Mouse (Mus musculus): ENCODE measurements around the gene Tbc1d13. TPM values are rescaled to one million over a fixed set of nuclear protein-coding genes. Genes with fewer than 3 reads are reported as not detected.
A peak's percentile ranks its signal among the peaks of the same experiment; 100 is the strongest.

Gene Tbc1d13
- polyA plus RNA-seq, 1 experiment from 2014 or later: 23.6 TPM

- WGBS: 86% methylated on average over 2 of the region's 2 CpGs
- no peak overlapping the region for H3K4me2 ChIP-seq (ENCODE audit: low read depth, low read length)
- no peak overlapping the region for H3K9ac ChIP-seq (replicated peaks; ENCODE audit: low read depth, low read length)
- H3K9me3 ChIP-seq (ENCODE audit: control insufficient read depth, low read length): no peaks in the 10 kb centered on the region
- no peaks in the 10 kb centered on the region for H3K27me3 ChIP-seq (ENCODE audit: control insufficient read depth, insufficient read depth, low read length)
- no peak for ATAC-seq (ENCODE audit: low read depth)
- H3K4me3 ChIP-seq (ENCODE audit: low read depth, low read length): no peak overlapping the region
- H3K4me1 ChIP-seq (ENCODE audit: control insufficient read depth, insufficient read depth, low read length): peaks cover 6% of the 10 kb centered on the region; the same call in 1 of the 2 replicates
- peaks cover 26% of the 10 kb centered on the region for H3K36me3 ChIP-seq (ENCODE audit: control insufficient read depth, insufficient read depth, low read length)
- H3K27ac ChIP-seq (ENCODE audit: low read depth, low read length): no peak overlapping the region
Measured at GRCm38 (mm10) chr2:30095882-30096527, 37.5 kb upstream of the Tbc1d13 start.

- H3K27ac ChIP-seq (ENCODE audit: low read depth, low read length): no peak overlapping the region
- H3K9ac ChIP-seq (replicated peaks; ENCODE audit: low read depth, low read length): no peak overlapping the region
- H3K36me3 ChIP-seq (ENCODE audit: control insufficient read depth, insufficient read depth, low read length): peaks cover 59% of the 10 kb centered on the region
- WGBS: 72% methylated on average over 4 of the region's 4 CpGs
- ATAC-seq (ENCODE audit: low read depth): no peak
- no peaks in the 10 kb centered on the region for H3K4me1 ChIP-seq (ENCODE audit: control insufficient read depth, insufficient read depth, low read length)
- no peaks in the 10 kb centered on the region for H3K27me3 ChIP-seq (ENCODE audit: control insufficient read depth, insufficient read depth, low read length)
- no peaks in the 10 kb centered on the region for H3K9me3 ChIP-seq (ENCODE audit: control insufficient read depth, low read length)
- H3K4me2 ChIP-seq (ENCODE audit: low read depth, low read length): no peak overlapping the region
- no peak overlapping the region for H3K4me3 ChIP-seq (ENCODE audit: low read depth, low read length)
Measured at GRCm38 (mm10) chr2:30100214-30100613, 33.3 kb upstream of the Tbc1d13 start.

GRCm38 (mm10) chr2:30106364-30106763 lies 27.2 kb upstream of the Tbc1d13 start:
- Histone ChIP-seq H3K9me3 (ENCODE audit: control insufficient read depth, low read length) (no peaks in the 10 kb centered on the region), H3K36me3 (ENCODE audit: control insufficient read depth, insufficient read depth, low read length) (peaks cover 73% of the 10 kb centered on the region), H3K27me3 (ENCODE audit: control insufficient read depth, insufficient read depth, low read length) (no peaks in the 10 kb centered on the region), H3K9ac (replicated peaks; ENCODE audit: low read depth, low read length) (no peak overlapping the region), H3K4me1 (ENCODE audit: control insufficient read depth, insufficient read depth, low read length) (no peaks in the 10 kb centered on the region), H3K4me2 (ENCODE audit: low read depth, low read length) (no peak overlapping the region), H3K27ac (ENCODE audit: low read depth, low read length) (no peak overlapping the region), H3K4me3 (ENCODE audit: low read depth, low read length) (no peak overlapping the region)
- no peak for ATAC-seq (ENCODE audit: low read depth)

- WGBS: 95% methylated on average over 5 of the region's 5 CpGs
- H3K4me2 ChIP-seq (ENCODE audit: low read depth, low read length): no peak overlapping the region
- peaks cover 66% of the 10 kb centered on the region for H3K36me3 ChIP-seq (ENCODE audit: control insufficient read depth, insufficient read depth, low read length)
- no peaks in the 10 kb centered on the region for H3K4me1 ChIP-seq (ENCODE audit: control insufficient read depth, insufficient read depth, low read length)
- ATAC-seq (ENCODE audit: low read depth): no peak
- no peak overlapping the region for H3K27ac ChIP-seq (ENCODE audit: low read depth, low read length)
- H3K27me3 ChIP-seq (ENCODE audit: control insufficient read depth, insufficient read depth, low read length): no peaks in the 10 kb centered on the region
- H3K9me3 ChIP-seq (ENCODE audit: control insufficient read depth, low read length): no peaks in the 10 kb centered on the region
- no peak overlapping the region for H3K9ac ChIP-seq (replicated peaks; ENCODE audit: low read depth, low read length)
- H3K4me3 ChIP-seq (ENCODE audit: low read depth, low read length): no peak overlapping the region
Measured at GRCm38 (mm10) chr2:30107646-30108045, 25.9 kb upstream of the Tbc1d13 start.

GRCm38 (mm10) chr2:30108260-30108659 lies 25.3 kb upstream of the Tbc1d13 start:
- H3K9me3 ChIP-seq (ENCODE audit: control insufficient read depth, low read length): no peaks in the 10 kb centered on the region
- 96% methylated on average over 4 of the region's 4 CpGs for WGBS

GRCm38 (mm10) chr2:30111500-30111899 lies 22.0 kb upstream of the Tbc1d13 start:
- WGBS: 93% methylated on average over 2 of the region's 2 CpGs
- Histone ChIP-seq H3K9ac (replicated peaks; ENCODE audit: low read depth, low read length) (no peak overlapping the region), H3K9me3 (ENCODE audit: control insufficient read depth, low read length) (no peaks in the 10 kb centered on the region), H3K4me1 (ENCODE audit: control insufficient read depth, insufficient read depth, low read length) (no peaks in the 10 kb centered on the region), H3K36me3 (ENCODE audit: control insufficient read depth, insufficient read depth, low read length) (peaks cover 50% of the 10 kb centered on the region), H3K4me3 (ENCODE audit: low read depth, low read length) (no peak overlapping the region), H3K27me3 (ENCODE audit: control insufficient read depth, insufficient read depth, low read length) (no peaks in the 10 kb centered on the region), H3K4me2 (ENCODE audit: low read depth, low read length) (no peak overlapping the region), H3K27ac (ENCODE audit: low read depth, low read length) (no peak overlapping the region)
- ATAC-seq (ENCODE audit: low read depth): no peak

More at GRCm38 (mm10) chr2:30108260-30108659, 25.3 kb upstream of the Tbc1d13 start:
- H3K4me1 ChIP-seq (ENCODE audit: control insufficient read depth, insufficient read depth, low read length): no peaks in the 10 kb centered on the region
- H3K4me3 ChIP-seq (ENCODE audit: low read depth, low read length): no peak overlapping the region
- no peaks in the 10 kb centered on the region for H3K27me3 ChIP-seq (ENCODE audit: control insufficient read depth, insufficient read depth, low read length)
- H3K4me2 ChIP-seq (ENCODE audit: low read depth, low read length): no peak overlapping the region
- H3K9ac ChIP-seq (replicated peaks; ENCODE audit: low read depth, low read length): no peak overlapping the region
- peaks cover 66% of the 10 kb centered on the region for H3K36me3 ChIP-seq (ENCODE audit: control insufficient read depth, insufficient read depth, low read length)
- no peak for ATAC-seq (ENCODE audit: low read depth)
- H3K27ac ChIP-seq (ENCODE audit: low read depth, low read length): no peak overlapping the region

GRCm38 (mm10) chr2:30112564-30112963 lies 21.0 kb upstream of the Tbc1d13 start:
- H3K4me1 ChIP-seq (ENCODE audit: control insufficient read depth, insufficient read depth, low read length): no peaks in the 10 kb centered on the region
- no peak overlapping the region for H3K4me3 ChIP-seq (ENCODE audit: low read depth, low read length)
- H3K9ac ChIP-seq (replicated peaks; ENCODE audit: low read depth, low read length): no peak overlapping the region
- H3K9me3 ChIP-seq (ENCODE audit: control insufficient read depth, low read length): no peaks in the 10 kb centered on the region
- no peak overlapping the region for H3K27ac ChIP-seq (ENCODE audit: low read depth, low read length)
- no peak overlapping the region for H3K4me2 ChIP-seq (ENCODE audit: low read depth, low read length)
- peaks cover 42% of the 10 kb centered on the region for H3K36me3 ChIP-seq (ENCODE audit: control insufficient read depth, insufficient read depth, low read length)
- ATAC-seq (ENCODE audit: low read depth): no peak
- WGBS: 91% methylated on average over 5 of the region's 5 CpGs
- H3K27me3 ChIP-seq (ENCODE audit: control insufficient read depth, insufficient read depth, low read length): no peaks in the 10 kb centered on the region

- H3K27ac ChIP-seq (ENCODE audit: low read depth, low read length): peak overlapping the region; percentile 35; the same call in 1 of the 2 replicates
- H3K4me1 ChIP-seq (ENCODE audit: control insufficient read depth, insufficient read depth, low read length): peaks cover 30% of the 10 kb centered on the region
- H3K27me3 ChIP-seq (ENCODE audit: control insufficient read depth, insufficient read depth, low read length): no peaks in the 10 kb centered on the region
- H3K9ac ChIP-seq (replicated peaks; ENCODE audit: low read depth, low read length): no peak overlapping the region
- no peak overlapping the region for H3K4me2 ChIP-seq (ENCODE audit: low read depth, low read length)
- 11% methylated on average over 6 of the region's 6 CpGs for WGBS
- no peaks in the 10 kb centered on the region; the same call in 1 of the 2 replicates for H3K36me3 ChIP-seq (ENCODE audit: control insufficient read depth, insufficient read depth, low read length)
- ATAC-seq (ENCODE audit: low read depth): no peak
- H3K9me3 ChIP-seq (ENCODE audit: control insufficient read depth, low read length): no peaks in the 10 kb centered on the region
- no peak overlapping the region for H3K4me3 ChIP-seq (ENCODE audit: low read depth, low read length)
Measured at GRCm38 (mm10) chr2:30119641-30120051, 13.9 kb upstream of the Tbc1d13 start.

GRCm38 (mm10) chr2:30120269-30120668 lies 13.3 kb upstream of the Tbc1d13 start:
- Histone ChIP-seq H3K4me2 (ENCODE audit: low read depth, low read length) (no peak overlapping the region), H3K36me3 (ENCODE audit: control insufficient read depth, insufficient read depth, low read length) (no peaks in the 10 kb centered on the region; the same call in 1 of the 2 replicates), H3K9me3 (ENCODE audit: control insufficient read depth, low read length) (no peaks in the 10 kb centered on the region), H3K9ac (replicated peaks; ENCODE audit: low read depth, low read length) (no peak overlapping the region), H3K4me1 (ENCODE audit: control insufficient read depth, insufficient read depth, low read length) (peaks cover 34% of the 10 kb centered on the region), H3K27me3 (ENCODE audit: control insufficient read depth, insufficient read depth, low read length) (no peaks in the 10 kb centered on the region), H3K27ac (ENCODE audit: low read depth, low read length) (no peak overlapping the region; the same call in 1 of the 2 replicates), H3K4me3 (ENCODE audit: low read depth, low read length) (no peak overlapping the region)
- ATAC-seq (ENCODE audit: low read depth): no peak
- WGBS: 61% methylated on average over 4 of the region's 4 CpGs
